Mouse (Mus musculus): ENCODE results near the gene Zmynd10.

DNA sequence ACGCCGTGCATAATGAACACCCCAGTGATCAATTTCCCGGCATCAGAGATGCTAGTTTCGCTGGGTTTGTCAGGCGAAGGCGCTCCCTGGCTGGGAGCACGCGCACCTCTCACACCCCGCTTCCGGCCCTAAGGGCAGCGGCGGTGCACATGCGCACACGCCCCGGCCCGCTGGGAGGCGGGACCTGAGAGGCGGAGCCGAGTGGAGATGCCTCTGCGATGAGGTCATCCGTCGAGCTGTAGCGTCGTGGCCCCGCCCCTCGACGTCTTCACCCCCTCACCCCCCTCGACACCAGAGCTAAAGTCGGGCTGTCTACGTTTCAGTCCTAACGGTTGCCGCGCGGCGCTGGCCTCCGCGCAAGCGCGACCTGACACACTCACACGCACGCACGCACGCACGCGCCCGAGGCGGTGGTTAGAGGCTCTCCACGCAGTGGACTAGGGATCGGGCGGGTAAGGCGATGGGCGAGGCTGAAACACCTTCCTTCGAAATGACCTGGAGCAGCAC lies 7.3 kb downstream of the Zmynd10 start:
- TF ChIP-seq EP300 (IDR thresholded peaks at IDR 0.05; ENCODE audit: low read depth) (no peak), CTCF (IDR thresholded peaks at IDR 0.05; ENCODE audit: low read depth) (no peak; the same call in 1 of the 2 replicates)

All from liver, embryonic 14.5 days (tissue).